Mouse (Mus musculus) heart, embryonic 13.5 days (tissue): Measurements from ENCODE around the gene Chrne. TPM values are rescaled to one million over a fixed set of nuclear protein-coding genes. Genes with fewer than 3 reads are reported as not detected.
A peak's percentile ranks its signal among the peaks of the same experiment; 100 is the strongest.

ENCODE experiments used
- ATAC-seq: fragments of 200-750 bp; cut with Nextera tagmentation; 2 replicates; pipeline ENCODE4 v1.8.0; 2017; ENCODE audit warnings: moderate TSS enrichment; ENCODE audit not compliant: insufficient number of reproducible peaks, low FRiP score, low TSS enrichment; ENCODE audit errors: extremely low read depth
- H3K27ac ChIP-seq: fragments of 300-500 bp; sonication (generic); replicated peaks from 2 replicates; pipeline ENCODE4 v1.5.1; 2015; ENCODE audit warnings: moderate library complexity, mild to moderate bottlenecking, inconsistent platforms
- H3K27me3 ChIP-seq: fragments of 300-500 bp; sonication (generic); replicated peaks from 2 replicates; pipeline ENCODE4 v1.6.1; 2015; ENCODE audit warnings: mild to moderate bottlenecking, inconsistent platforms
- H3K36me3 ChIP-seq: fragments of 300-500 bp; sonication (generic); 2 replicates; pipeline ENCODE4 v1.6.1; 2015; ENCODE audit warnings: mild to moderate bottlenecking, inconsistent platforms
- H3K4me1 ChIP-seq: fragments of 300-500 bp; sonication (generic); 2 replicates; pipeline ENCODE4 v1.6.1; 2015; ENCODE audit warnings: inconsistent platforms
- H3K4me2 ChIP-seq: fragments of 300-500 bp; sonication (generic); 2 replicates; pipeline ENCODE4 v1.6.1; 2015; ENCODE audit warnings: inconsistent platforms, mild to moderate bottlenecking, moderate library complexity
- H3K4me3 ChIP-seq: fragments of 300-500 bp; sonication (generic); 2 replicates; pipeline ENCODE4 v1.5.1; 2015; ENCODE audit warnings: moderate library complexity, mild to moderate bottlenecking, inconsistent platforms
- H3K9ac ChIP-seq: fragments of 300-500 bp; sonication (generic); 2 replicates; pipeline ENCODE4 v1.6.1; 2015; ENCODE audit warnings: inconsistent platforms, mild to moderate bottlenecking, moderate library complexity
- H3K9me3 ChIP-seq: fragments of 300-500 bp; sonication (generic); 2 replicates; pipeline ENCODE4 v1.6.1; 2016; ENCODE audit warnings: inconsistent platforms
- WGBS: fragments of 180-500 bp; shearing (Covaris S2); methylation state at CpG from one replicate; pipeline ENCODE4 v1.1.7; 2015; ENCODE audit warnings: mixed read lengths; 5-methylcytosine and 5-hydroxymethylcytosine counted together
- polyA plus RNA-seq: library from polyadenylated mRNA; unstranded; fragments of >200 nt; fragmentation: Nextera tagmentation; extraction: Ambion mirVana; gene quantifications from 2 replicates; pipeline ENCODE4 v1.2.1, GENCODE M21; 2015

Chrne gene
- not detected in 2 replicates for polyA plus RNA-seq

DNA sequence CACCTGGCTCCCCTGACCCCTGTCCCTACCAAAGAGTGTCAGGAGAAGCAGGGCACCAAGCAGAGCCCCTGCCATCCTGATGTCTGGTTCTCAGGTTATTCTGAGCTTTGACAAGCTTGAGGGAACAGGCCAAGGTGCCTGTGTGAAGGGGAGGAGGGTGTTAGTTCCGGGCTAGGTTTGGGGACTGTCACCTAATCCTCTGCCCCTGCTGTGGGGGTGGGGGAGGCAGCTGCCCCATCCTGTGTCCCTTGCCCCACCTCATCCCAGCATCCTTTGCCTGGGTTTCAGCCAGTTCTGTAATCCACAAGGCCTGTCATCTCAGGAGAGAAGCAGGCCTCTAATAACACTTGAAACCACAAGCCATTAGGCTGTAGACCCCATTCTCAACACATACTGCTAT lies at the start of gene Chrne:
TSS of gene Chrne (minus strand) at position 116 of the 400 bp plus-strand sequence.
- Histone ChIP-seq H3K4me2 (no peak within 1 kb of the TSS), H3K9me3 (no peaks in the 10 kb centered on the region), H3K27ac (no peak within 1 kb of the TSS), H3K4me3 (no peak within 1 kb of the TSS), H3K36me3 (no peaks in the 10 kb centered on the region), H3K27me3 (peaks cover 19% of the 10 kb centered on the region), H3K9ac (no peak within 1 kb of the TSS), H3K4me1 (peaks cover 27% of the 10 kb centered on the region)
- ATAC-seq: no peak
- WGBS: 19% methylated on average over 1 of the region's 1 CpGs

DNA sequence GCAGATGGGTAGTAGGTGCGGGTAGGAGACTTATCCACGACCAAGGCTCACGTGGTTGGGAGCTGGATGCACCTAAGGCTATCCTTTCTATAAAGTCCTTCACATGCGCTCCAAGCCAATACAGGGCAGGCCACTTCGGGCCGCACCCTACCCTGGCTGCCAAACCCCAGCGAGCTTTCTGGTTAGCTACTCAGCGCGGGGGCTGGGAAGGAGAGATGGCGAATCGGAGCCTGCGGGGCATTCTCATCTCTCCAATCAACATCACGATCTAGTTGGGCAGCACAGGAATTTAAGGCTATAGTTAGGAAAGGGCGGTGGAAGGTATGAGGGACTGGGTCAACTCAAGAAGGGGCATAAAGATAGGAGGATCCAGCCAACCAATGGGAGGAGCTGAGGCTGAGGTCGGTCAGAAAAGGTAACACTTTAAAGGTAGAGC lies 49.3 kb upstream of the Chrne start:
- WGBS: under 1% methylated on average over 15 of the region's 15 CpGs
- no peaks in the 10 kb centered on the region for H3K9me3 ChIP-seq
- peaks cover 50% of the 10 kb centered on the region for H3K4me1 ChIP-seq
- peak overlapping the region; percentile 98 for H3K27ac ChIP-seq
- H3K36me3 ChIP-seq: peaks cover 62% of the 10 kb centered on the region
- no peaks in the 10 kb centered on the region for H3K27me3 ChIP-seq
- H3K4me2 ChIP-seq: peak overlapping the region; percentile 91
- peak overlapping the region; percentile 75 for H3K4me3 ChIP-seq
- ATAC-seq: peak; percentile 6; the same call in 1 of the 2 replicates
- H3K9ac ChIP-seq: peak overlapping the region; percentile 86

DNA sequence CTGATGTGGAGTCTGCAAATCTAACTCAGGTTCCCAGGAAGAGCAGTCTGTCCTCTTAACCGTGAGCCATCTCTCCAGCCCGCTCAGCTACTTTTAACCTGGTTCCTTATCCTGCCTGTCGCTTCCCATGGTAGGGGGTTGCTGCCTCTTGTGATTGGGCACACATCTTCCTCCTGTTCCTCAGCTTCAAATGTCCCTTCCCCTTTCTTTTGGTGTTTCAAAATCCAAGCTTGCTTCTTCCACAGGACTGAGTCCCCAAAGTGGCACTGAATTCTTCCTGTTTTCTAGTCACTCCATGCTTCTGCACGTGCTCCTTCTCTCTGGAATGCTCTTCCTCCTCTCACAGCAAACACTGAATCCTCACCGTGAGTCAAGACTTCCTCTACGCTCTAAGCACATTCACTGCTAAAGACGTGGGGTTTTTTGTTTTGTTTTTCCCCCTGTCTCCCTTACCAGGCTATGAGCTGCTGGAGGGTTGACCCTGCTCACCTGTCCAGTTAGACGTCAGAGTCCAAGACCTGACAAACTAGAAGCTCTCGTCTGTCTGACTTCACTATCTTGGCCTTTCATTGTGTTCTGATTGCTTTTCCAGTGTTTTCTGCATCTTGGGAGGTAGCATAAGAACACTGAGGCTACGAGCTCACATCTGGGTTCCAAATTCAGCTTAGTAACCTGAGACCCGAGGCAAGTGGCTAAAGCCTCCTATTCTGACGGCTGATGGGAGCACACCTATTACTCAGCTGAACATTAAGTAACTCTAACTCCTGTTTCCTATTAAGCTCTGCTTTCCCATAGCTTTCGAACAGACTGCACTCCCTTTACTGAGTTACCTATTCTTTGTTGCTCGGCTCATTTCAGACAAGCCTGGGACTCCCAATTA lies 48.5 kb upstream of the Chrne start:
- Histone ChIP-seq H3K27ac (peak overlapping the region; percentile 98), H3K9me3 (no peaks in the 10 kb centered on the region), H3K4me1 (peaks cover 56% of the 10 kb centered on the region), H3K36me3 (peaks cover 67% of the 10 kb centered on the region), H3K4me3 (peak overlapping the region; percentile 75), H3K4me2 (peak overlapping the region; percentile 91), H3K9ac (peak overlapping the region; percentile 86), H3K27me3 (no peaks in the 10 kb centered on the region)
- ATAC-seq: no peak
- 70% methylated on average over 14 of the region's 14 CpGs for WGBS

DNA sequence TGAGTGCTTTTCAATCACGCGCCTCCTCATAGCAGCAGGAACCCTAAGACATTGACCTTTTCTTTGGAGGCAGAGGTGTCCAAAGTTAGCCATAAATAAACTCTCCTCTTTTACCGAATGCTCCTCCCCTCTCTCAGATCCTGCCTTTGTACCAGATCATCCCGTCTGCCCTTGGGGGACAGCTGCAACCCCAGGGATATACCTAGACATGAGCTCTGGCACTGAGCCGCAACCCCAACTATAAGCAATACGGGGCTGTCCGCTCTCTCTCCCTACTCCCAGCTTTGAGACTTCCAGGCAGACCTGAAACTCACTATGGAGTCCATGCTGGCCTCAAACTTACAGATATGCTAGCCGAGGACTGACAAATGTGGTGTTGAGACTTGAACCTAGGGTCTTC lies 47.7 kb upstream of the Chrne start:
- H3K36me3 ChIP-seq: peaks cover 67% of the 10 kb centered on the region

DNA sequence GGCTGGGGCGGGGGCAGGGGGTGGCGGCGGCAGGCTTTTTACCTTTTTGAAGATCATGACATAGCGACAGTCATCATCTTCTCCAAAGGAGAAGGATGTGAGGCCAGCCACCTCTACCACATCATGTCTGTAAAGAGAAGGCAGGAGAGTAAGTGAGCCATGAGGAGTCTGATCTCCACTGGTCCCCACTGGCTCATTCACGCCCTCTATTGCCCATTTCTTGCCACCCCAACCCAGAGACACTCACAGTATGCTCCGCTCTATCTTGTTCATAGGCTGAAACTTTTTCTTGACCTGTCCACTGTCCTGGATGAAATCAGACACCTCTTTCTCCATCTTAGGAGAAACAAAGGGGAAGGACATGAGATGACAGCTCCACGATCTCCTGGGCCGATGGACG lies 45.7 kb upstream of the Chrne start:
- Histone ChIP-seq H3K9me3 (no peaks in the 10 kb centered on the region), H3K4me1 (peaks cover 37% of the 10 kb centered on the region), H3K4me2 (no peak overlapping the region), H3K9ac (no peak overlapping the region), H3K4me3 (no peak overlapping the region), H3K27me3 (no peaks in the 10 kb centered on the region), H3K27ac (no peak overlapping the region), H3K36me3 (peaks cover 77% of the 10 kb centered on the region)
- ATAC-seq: no peak
- 91% methylated on average over 9 of the region's 9 CpGs for WGBS

More for the DNA sequence above, 47.7 kb upstream of the Chrne start:
- Histone ChIP-seq H3K9ac (0 out of 2 replicates have a peak overlapping the region, but pooled peaks have one; percentile 86), H3K27ac (no peak overlapping the region), H3K9me3 (no peaks in the 10 kb centered on the region), H3K27me3 (no peaks in the 10 kb centered on the region), H3K4me1 (peaks cover 50% of the 10 kb centered on the region), H3K4me3 (no peak overlapping the region), H3K4me2 (no peak overlapping the region)
- no peak for ATAC-seq
- 92% methylated on average over 8 of the region's 8 CpGs for WGBS

DNA sequence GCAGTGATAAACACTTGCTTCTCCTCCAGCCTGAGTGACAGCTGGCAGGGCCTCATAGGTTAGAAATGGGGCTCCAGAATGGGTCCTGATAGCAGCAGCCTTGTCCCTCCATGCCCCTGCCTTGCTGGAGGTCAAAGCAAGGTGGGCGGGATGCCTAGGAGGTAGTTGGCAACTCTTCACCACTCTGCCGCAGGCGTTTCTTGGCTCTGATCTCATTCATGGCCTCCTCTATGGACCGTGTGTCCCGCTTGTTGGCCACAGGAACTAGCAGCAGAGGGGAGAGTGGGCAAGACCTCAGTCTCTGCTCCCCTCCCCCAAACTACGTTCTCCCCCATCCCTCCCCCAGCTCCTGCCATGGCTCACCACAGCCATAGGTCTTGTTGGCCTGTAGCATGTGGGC lies 44.9 kb upstream of the Chrne start:
- Histone ChIP-seq H3K27me3 (no peaks in the 10 kb centered on the region), H3K27ac (0 out of 2 replicates have a peak overlapping the region, but pooled peaks have one; percentile 24), H3K4me3 (no peak overlapping the region), H3K9me3 (no peaks in the 10 kb centered on the region), H3K36me3 (peaks cover 84% of the 10 kb centered on the region), H3K4me2 (no peak overlapping the region), H3K9ac (no peak overlapping the region), H3K4me1 (peaks cover 45% of the 10 kb centered on the region)
- no peak for ATAC-seq
- WGBS: 81% methylated on average over 6 of the region's 6 CpGs

DNA sequence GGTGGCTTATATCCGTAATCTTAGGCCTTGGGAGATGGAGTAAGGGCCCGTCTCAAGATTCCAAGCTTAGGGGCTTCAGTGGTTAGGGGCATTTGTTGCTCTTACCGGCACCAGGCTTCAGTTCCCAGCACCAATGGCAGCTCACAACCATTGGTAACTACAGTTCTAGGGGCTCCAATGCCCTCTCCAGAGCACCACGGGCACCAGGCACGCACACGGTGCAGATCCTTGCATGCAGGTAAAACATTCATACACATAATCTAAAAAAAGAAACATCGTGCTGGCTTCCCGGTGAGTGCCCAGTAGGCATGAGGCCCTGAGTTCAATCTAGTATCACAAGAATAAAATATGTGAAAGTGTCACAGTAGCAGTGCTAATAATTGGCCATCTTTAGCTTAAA lies 44.1 kb upstream of the Chrne start:
- peaks cover 51% of the 10 kb centered on the region for H3K4me1 ChIP-seq
- H3K27ac ChIP-seq: 0 out of 2 replicates have a peak overlapping the region, but pooled peaks have one; percentile 5
- no peaks in the 10 kb centered on the region for H3K9me3 ChIP-seq
- H3K9ac ChIP-seq: peak overlapping the region; percentile 38; the same call in 1 of the 2 replicates
- H3K27me3 ChIP-seq: no peaks in the 10 kb centered on the region
- 78% methylated on average over 8 of the region's 8 CpGs for WGBS
- no peak overlapping the region for H3K4me3 ChIP-seq
- ATAC-seq: no peak
- H3K4me2 ChIP-seq: no peak overlapping the region
- H3K36me3 ChIP-seq: peaks cover 87% of the 10 kb centered on the region

DNA sequence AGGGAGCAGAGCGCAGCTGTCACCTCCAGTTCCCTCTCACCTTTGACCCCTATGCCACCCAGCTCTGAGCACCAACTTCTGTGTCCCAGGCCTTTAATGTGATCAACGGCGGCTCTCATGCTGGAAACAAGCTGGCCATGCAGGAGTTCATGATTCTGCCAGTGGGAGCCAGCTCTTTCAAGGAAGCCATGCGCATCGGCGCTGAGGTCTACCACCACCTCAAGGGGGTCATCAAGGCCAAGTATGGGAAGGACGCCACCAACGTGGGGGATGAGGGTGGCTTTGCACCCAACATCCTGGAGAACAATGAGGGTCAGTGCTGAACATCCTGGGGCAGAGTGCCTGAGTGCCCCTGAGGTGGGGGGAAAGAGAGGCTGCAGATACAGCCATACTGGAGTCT lies 41.6 kb upstream of the Chrne start:
- no peaks in the 10 kb centered on the region for H3K27me3 ChIP-seq
- H3K4me1 ChIP-seq: peaks cover 60% of the 10 kb centered on the region
- no peak overlapping the region for H3K4me3 ChIP-seq
- peaks cover 67% of the 10 kb centered on the region for H3K36me3 ChIP-seq
- no peak overlapping the region for H3K4me2 ChIP-seq
- H3K9me3 ChIP-seq: no peaks in the 10 kb centered on the region
- no peak overlapping the region for H3K9ac ChIP-seq
- ATAC-seq: no peak
- WGBS: 86% methylated on average over 8 of the region's 8 CpGs
- no peak overlapping the region for H3K27ac ChIP-seq

DNA sequence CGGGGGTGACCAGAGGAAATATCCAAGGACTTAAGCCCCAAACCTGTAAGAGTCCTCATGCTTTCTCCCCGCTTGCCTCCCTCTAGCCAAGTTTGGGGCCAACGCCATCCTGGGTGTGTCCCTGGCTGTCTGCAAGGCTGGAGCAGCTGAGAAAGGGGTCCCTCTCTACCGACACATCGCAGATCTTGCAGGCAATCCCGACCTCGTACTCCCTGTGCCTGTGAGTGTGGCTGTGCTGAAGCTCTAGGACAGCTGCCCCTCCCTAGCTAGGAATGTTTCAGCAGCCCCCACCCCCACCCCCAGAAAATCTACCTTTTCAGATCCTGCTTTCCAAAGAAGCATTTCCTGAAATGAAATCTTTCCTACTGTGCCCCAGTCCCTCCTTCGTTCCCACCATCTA lies 39.9 kb upstream of the Chrne start:
- H3K36me3 ChIP-seq: peaks cover 51% of the 10 kb centered on the region
- H3K4me1 ChIP-seq: peaks cover 59% of the 10 kb centered on the region
- H3K9ac ChIP-seq: peak overlapping the region; percentile 61
- no peak overlapping the region for H3K4me3 ChIP-seq
- no peaks in the 10 kb centered on the region for H3K27me3 ChIP-seq
- H3K27ac ChIP-seq: no peak overlapping the region
- no peak for ATAC-seq
- whole genome bisulfite sequencing: 57% methylated on average over 8 of the region's 8 CpGs
- no peaks in the 10 kb centered on the region for H3K9me3 ChIP-seq
- H3K4me2 ChIP-seq: peak overlapping the region; percentile 94

DNA sequence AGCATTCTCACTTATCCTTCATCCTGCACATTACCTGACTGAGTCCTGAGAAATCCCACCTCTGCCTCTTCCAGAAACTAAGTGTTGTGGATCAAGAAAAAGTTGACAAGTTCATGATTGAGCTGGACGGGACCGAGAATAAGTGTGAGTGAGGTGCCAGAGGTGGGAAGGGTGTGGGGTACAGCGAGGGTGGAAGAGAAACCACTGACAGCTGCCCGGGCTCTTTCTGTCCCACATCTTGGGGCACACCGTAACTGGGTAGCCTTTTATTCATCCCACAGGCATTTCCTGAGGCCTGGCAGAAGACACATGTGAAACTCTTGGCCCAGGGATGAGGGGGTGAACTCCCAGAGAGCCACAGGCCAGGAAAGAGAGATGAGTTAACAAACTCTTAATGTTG lies 39.5 kb upstream of the Chrne start:
- ATAC-seq: no peak
- peak overlapping the region; percentile 100 for H3K9ac ChIP-seq
- H3K4me1 ChIP-seq: peaks cover 57% of the 10 kb centered on the region
- H3K27ac ChIP-seq: peak overlapping the region; percentile 99; the same call in 1 of the 2 replicates
- WGBS: 73% methylated on average over 5 of the region's 5 CpGs
- peak overlapping the region; percentile 100 for H3K4me3 ChIP-seq
- H3K9me3 ChIP-seq: no peaks in the 10 kb centered on the region
- peaks cover 47% of the 10 kb centered on the region for H3K36me3 ChIP-seq
- H3K27me3 ChIP-seq: no peaks in the 10 kb centered on the region
- peak overlapping the region; percentile 94 for H3K4me2 ChIP-seq

DNA sequence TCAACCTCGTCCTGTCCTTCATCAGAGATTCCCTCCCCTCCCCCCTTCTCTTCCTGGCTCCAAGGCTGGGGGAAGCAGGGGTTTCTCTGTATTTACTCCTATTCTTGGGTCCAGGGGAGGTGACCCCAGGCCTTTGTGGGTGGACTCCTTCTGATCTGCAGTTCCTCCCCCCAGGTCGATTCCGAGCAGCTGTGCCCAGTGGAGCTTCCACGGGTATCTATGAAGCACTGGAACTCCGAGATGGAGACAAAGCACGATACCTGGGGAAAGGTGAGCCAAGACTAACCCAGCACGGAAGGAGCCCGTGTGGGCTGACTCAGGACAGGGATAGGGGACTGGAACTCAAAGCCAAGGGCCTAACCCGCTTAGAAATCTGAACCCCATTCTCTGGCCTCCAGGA lies 39.0 kb upstream of the Chrne start:
- Histone ChIP-seq H3K27me3 (no peaks in the 10 kb centered on the region), H3K36me3 (peaks cover 42% of the 10 kb centered on the region), H3K27ac (peak overlapping the region; percentile 99), H3K9ac (peak overlapping the region; percentile 100), H3K4me3 (peak overlapping the region; percentile 100), H3K4me2 (peak overlapping the region; percentile 94), H3K9me3 (no peaks in the 10 kb centered on the region), H3K4me1 (peaks cover 57% of the 10 kb centered on the region)
- ATAC-seq: no peak
- 58% methylated on average over 9 of the region's 9 CpGs for WGBS
